Mouse (Mus musculus) natural killer cell, adult 2 months (primary cell): ENCODE results near the gene Pex11g.
A peak's percentile ranks its signal among the peaks of the same experiment; 100 is the strongest.

ENCODE experiments used
- DNase-seq, 2 experiments: peaks; one replicate each; pipeline ENCODE4 v3.0.0; 2022; ENCODE audit warnings: low spot score in 2 of 2

The Pex11g gene

DNA sequence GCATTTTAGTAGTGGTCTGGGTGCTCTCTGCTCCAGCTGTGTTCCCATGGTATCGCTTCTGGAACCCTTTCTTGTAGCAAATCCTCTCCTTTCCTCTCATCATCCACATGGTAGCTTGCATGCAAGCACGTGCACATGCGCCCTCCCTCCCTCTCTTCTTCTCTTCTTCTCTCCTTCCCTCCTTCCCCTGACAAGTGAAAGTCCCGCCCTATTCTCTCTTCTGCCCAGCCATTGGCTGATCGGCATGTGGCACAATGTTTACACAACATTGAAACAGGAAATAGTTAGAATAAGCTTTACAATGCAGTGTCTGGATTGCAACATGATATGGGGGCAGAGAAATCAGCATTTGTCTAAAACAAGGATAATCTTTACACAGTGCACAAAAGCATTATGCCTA lies 14.1 kb upstream of the Pex11g start:
- no peak for DNase-seq

- no peak for DNase-seq
These were observed 12.8 kb upstream of the Pex11g start for GRCm38 (mm10) chr8:3480221-3480785.

- DNase-seq, result no peak
These were observed 8.4 kb upstream of the Pex11g start for GRCm38 (mm10) chr8:3475715-3476429.

DNA sequence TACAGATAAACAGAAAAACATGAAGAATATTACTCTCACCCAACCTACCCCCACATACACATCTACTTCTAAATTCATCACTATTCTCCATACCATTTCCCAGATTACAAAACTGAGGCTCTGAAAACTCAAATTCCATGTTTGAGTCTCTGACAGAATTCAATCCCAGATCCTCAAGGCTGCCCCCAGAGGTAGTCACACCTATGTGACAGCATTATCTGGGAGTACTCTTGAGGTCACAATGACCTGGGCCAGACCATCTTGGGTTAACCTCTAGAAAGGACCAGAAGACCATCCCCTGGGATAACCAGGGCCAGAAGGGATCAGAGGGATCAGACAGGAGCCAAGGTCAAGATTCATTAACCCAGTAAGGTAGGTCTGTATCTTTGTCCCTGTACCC lies 3.1 kb upstream of the Pex11g start, which contains the start of gene Tex45:
Gene Tex45 (plus strand): TSS at position 301 of the 400 bp plus-strand sequence.
- no peak for DNase-seq

GRCm38 (mm10) chr8:3468838-3469237 lies 1.4 kb upstream of the Pex11g start:
- no peak for DNase-seq

DNA sequence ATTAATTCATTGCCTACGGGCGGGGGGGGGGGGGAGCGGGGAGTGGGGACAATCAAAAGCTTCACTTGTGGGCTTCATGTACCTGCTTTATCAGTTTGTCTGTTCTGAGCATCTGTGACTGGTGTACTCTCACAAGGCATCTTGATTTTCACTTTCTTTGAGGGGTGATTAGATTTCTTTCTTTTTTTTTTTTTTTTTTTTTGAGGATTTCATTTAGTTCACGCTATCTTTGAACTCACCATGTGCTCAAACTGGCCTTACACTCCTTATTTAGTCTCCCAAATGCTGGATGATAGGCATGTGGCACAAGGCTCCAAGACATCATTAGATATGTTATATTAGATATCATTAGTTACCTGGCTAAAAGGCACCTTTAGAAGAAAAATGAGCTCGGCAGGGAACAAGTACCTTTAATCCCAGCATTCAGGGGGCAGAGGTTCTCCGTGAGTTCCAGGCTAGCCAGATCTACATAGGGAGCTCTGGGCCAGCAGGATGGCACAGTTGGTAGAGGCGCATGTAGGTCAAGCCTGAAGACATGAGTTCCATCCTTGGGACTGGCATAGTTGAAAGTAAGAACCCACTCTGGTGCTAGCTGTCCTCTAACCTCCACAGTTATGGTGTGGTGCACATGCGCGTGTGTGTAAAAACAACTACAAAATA lies 536 bp upstream of the Pex11g start:
- DNase-seq, result no peak

GRCm38 (mm10) chr8:3464309-3464708 lies 3.2 kb downstream of the Pex11g start:
- DNase-seq, result peak in 1 of 2 experiments; percentile 32

DNA sequence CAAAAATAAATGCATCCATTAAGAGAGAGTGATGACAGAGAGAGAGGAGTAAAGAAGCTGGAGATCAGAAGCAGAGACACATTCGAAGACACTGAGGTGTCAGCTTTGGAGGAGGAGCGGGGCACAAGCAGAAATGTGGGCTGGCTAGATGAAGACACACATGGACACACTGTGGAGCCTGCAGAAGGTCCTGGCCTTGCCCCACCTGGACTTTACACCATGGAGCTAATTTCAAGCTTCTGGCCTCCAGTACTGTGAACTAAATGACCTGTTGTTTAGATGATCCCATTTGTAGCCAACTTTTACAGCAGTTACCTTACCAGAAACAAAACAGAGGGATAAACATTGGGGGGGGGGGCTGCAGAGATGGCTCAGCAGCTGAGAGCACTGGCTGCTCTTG lies 4.2 kb downstream of the Pex11g start:
- DNase-seq, result no peak

GRCm38 (mm10) chr8:3451992-3452391 lies 15.5 kb downstream of the Pex11g start:
- DNase-seq, result no peak

DNA sequence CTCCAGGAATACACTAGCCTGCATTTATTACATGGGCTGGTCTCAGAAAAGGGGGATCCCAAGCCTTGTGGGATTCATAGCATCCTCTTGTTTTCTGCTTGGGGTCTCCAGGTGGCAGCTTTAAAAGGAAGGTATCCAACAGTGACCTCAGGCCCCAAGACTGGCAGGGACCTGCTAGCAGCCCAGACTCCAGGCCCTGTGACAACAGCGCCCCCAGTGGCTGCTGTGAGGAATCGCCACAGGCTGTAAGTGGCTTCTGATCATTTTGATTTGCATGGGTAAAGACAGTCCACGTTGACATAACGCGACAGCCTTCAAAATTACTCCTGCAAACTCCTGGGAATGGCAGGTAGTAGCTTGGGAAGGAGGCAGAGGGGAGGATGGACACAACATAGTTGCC lies 16.8 kb downstream of the Pex11g start:
- peak; percentile 33 to 42 for DNase-seq

DNA sequence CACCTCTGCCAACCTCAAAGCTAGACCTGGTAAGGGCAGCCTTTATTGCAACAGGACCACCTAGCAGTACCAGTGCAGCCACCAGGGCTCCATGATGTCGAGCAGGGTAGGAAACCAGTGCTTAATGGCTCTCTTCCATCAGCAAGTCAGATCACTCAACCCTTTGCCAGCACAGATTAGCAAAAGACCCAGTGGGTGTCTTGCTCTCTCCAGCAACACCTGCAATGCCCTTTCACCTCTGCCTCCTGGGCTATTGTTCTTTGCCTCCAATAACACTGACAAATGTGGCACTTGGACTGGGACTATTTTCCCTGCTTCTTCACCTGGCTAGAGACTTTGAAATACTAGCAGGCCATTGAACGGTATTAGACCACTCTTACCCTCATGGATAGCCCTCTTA lies 18.3 kb downstream of the Pex11g start:
- DNase-seq, result no peak

- DNase-seq, result no peak
These were observed 28.0 kb downstream of the Pex11g start for GRCm38 (mm10) chr8:3439510-3439909.

DNA sequence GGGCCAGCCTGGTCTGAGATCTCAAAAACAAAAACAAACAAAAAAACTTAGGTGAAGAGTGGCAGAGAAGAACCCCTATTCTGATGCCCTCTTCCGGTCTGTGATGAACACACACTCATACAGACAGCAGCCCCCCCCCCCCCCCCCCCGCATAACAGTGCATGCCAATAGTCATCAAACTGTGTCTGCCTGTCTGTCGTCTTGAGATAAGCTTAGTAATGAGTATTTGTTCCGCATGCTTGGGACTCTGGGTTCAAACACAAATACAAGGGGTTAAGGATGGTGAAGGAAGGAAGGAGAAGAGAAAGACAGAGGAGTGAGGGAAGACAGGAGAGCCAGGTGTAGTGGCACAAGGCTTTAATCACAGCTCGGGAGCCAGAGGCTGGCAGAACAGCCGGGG lies 31.0 kb downstream of the Pex11g start:
- DNase-seq, result no peak

- DNase-seq, result no peak
These were observed 36.4 kb downstream of the Pex11g start for GRCm38 (mm10) chr8:3431113-3431512.

GRCm38 (mm10) chr8:3429966-3430365 lies 37.5 kb downstream of the Pex11g start:
- DNase-seq, result no peak

GRCm38 (mm10) chr8:3428426-3428825 lies 39.1 kb downstream of the Pex11g start:
- no peak for DNase-seq

DNA sequence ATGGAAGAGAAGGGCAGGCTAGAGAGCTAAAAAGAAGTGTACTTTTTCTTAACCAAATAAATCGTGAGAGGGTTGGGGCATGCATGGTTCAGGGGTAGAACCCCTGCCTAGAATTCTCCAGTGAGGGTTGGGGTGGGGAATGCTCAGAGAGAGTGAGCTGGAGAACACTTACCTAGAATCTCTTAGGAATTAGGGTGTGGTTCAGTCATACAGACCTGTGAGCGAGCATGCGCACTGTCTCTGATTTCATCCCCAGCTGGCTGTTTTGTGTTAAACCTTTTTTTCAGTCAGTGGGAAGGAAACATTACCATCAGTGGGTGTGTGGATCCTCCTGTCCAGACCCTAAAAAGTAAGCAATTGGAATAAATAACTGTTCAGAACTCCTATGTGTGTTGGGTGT lies 41.3 kb downstream of the Pex11g start:
- no peak for DNase-seq

DNA sequence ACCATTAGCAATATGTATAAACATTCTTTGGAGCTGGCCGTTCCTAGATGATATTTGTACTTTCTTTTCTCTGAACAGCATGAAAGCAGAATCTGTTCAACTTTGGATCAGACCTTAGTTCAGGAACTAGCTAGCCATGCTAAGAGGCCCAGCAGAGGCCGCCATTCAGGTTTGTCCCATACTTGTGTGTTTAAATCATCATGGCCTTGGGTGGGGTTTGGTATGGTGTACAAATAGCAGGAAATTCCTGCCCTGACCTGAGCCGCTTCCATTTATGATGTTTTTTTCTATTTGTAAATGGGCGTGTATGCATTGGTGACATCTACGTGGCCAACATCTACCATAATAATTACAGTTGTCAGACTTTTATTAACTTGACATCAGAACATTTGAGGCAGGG lies 42.3 kb downstream of the Pex11g start:
- no peak for DNase-seq

GRCm38 (mm10) chr8:3421507-3421906 lies 46.0 kb downstream of the Pex11g start:
- DNase-seq, result no peak

DNA sequence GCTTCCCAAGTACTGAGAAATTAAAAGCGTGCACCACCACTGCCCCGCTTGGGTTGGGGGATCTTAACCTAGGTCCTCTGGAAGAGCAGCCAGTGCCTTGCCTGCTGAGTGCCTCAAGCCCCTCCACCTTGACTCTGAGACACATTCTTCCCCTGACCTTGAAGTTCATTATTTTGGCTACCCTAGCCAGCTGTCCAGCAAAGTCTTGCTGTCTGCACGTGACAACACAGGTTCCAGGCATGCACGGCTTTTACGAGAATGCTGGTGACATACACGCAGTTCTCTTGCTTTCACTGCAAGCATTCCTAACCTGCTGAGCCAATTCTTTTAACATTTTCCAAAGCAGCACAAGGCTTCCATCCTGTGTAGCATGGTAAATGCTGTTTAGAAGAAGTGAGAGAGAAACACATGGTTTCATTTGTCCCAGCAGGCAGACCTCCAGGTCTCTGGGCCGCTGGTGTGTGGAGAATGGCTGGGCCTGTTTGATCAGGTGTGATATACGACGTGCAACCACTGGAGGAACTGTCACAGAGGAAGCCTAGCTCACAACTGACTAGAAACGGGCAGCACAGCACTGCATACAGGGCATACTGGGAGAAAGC lies 47.3 kb downstream of the Pex11g start:
- DNase-seq, result no peak

GRCm38 (mm10) chr8:3418101-3418500 lies 49.4 kb downstream of the Pex11g start:
- DNase-seq, result no peak

- no peak for DNase-seq
These were observed 50.0 kb downstream of the Pex11g start for GRCm38 (mm10) chr8:3417455-3417854.

GRCm38 (mm10) chr8:3416846-3417245 lies 50.6 kb downstream of the Pex11g start:
- DNase-seq, result no peak
